Mouse (Mus musculus): ENCODE measurements around the gene Tmc7. TPM values are rescaled to one million over a fixed set of nuclear protein-coding genes. Genes with fewer than 3 reads are reported as not detected.

Tmc7 gene
- polyA plus RNA-seq, 1 experiment from 2014 or later = 2.4 TPM

DNA sequence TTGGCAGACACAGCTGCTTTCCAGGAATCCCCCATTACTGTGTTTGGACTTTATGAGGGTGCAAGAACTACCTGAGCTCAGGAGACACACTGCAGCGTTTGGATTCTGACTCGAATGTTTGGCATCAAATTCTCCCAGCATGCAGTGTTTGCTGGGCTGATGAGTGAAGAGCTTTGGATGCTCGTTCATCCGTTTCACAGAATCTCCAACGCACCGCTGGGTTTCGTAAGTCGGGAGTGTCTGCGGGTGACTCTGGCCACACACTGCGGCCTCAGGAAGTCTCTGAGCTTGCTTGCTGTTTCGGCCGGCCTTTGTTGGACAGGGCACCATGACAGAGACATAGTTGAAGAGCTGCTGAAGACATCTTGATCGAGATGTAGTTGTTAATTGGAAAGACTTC lies 29.5 kb upstream of the Tmc7 start:
- Histone ChIP-seq H3K36me3 (ENCODE audit: control insufficient read depth, insufficient read depth, low read length) (no peaks in the 10 kb centered on the region), H3K9ac (ENCODE audit: low read length) (no peak overlapping the region), H3K4me3 (ENCODE audit: control insufficient read depth in 1 of 2, insufficient read depth in 1 of 2, low read depth in 1 of 2, low read length in 2 of 2) (no peak overlapping the region), H3K9me3 (ENCODE audit: control insufficient read depth, low read length) (no peaks in the 10 kb centered on the region), H3K27me3 (ENCODE audit: control insufficient read depth, insufficient read depth, low read length) (peaks cover 8% of the 10 kb centered on the region), H3K4me1 (ENCODE audit: control insufficient read depth in 2 of 2, insufficient read depth in 2 of 2, low read length in 2 of 2) (no peaks in the 10 kb centered on the region), H3K27ac (replicated peaks in 1 of 2; ENCODE audit: control insufficient read depth in 1 of 2, insufficient read depth in 1 of 2, low read depth in 2 of 2, low read length in 2 of 2) (no peak overlapping the region), H3K4me2 (ENCODE audit: low read length) (no peak overlapping the region)
- 67% methylated on average over 13 of the region's 13 CpGs for WGBS
- no peak for ATAC-seq (ENCODE audit: insufficient number of reproducible peaks, insufficient read depth, low FRiP score, low read depth)

DNA sequence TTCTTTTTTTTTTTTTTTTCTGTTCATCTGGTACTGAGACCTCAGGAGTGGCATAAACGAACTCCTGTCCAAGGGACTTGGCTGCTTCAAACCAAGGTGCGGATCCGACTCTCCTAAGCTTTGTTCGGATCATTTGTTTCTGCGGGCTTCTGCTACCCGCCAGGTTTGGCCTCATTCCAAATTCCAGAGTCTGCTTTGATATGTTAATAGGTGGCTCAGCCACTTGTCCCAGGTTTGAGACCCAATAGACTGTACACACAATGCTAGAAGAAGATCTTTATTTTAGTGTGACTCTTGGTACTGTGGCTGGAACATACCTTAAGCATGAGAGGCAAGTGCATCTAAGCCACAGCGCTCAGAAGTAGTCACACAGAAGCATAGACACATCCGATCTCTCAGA lies 27.4 kb upstream of the Tmc7 start:
- no peaks in the 10 kb centered on the region for H3K36me3 ChIP-seq (ENCODE audit: control insufficient read depth, insufficient read depth, low read length)
- H3K4me2 ChIP-seq (ENCODE audit: low read length) = no peak overlapping the region
- H3K4me1 ChIP-seq (ENCODE audit: control insufficient read depth in 2 of 2, insufficient read depth in 2 of 2, low read length in 2 of 2) = no peaks in the 10 kb centered on the region
- H3K4me3 ChIP-seq (ENCODE audit: control insufficient read depth in 1 of 2, insufficient read depth in 1 of 2, low read depth in 1 of 2, low read length in 2 of 2) = no peak overlapping the region
- no peak overlapping the region for H3K27ac ChIP-seq (replicated peaks in 1 of 2; ENCODE audit: control insufficient read depth in 1 of 2, insufficient read depth in 1 of 2, low read depth in 2 of 2, low read length in 2 of 2)
- 61% methylated on average over 8 of the region's 8 CpGs for WGBS
- no peak for ATAC-seq (ENCODE audit: insufficient number of reproducible peaks, insufficient read depth, low FRiP score, low read depth)
- no peak overlapping the region for H3K9ac ChIP-seq (ENCODE audit: low read length)
- H3K27me3 ChIP-seq (ENCODE audit: control insufficient read depth, insufficient read depth, low read length) = peaks cover 8% of the 10 kb centered on the region
- H3K9me3 ChIP-seq (ENCODE audit: control insufficient read depth, low read length) = no peaks in the 10 kb centered on the region

GRCm38 (mm10) chr7:118611185-118611749 lies 26.7 kb upstream of the Tmc7 start:
- WGBS = 79% methylated on average over 4 of the region's 4 CpGs

GRCm38 (mm10) chr7:118610721-118611120 lies 26.2 kb upstream of the Tmc7 start:
- H3K4me3 ChIP-seq (ENCODE audit: control insufficient read depth in 1 of 2, insufficient read depth in 1 of 2, low read depth in 1 of 2, low read length in 2 of 2) = no peak overlapping the region
- WGBS = 81% methylated on average over 13 of the region's 13 CpGs

More at GRCm38 (mm10) chr7:118611185-118611749, 26.7 kb upstream of the Tmc7 start:
- Histone ChIP-seq H3K4me3 (ENCODE audit: control insufficient read depth in 1 of 2, insufficient read depth in 1 of 2, low read depth in 1 of 2, low read length in 2 of 2) (no peak overlapping the region), H3K9me3 (ENCODE audit: control insufficient read depth, low read length) (0 out of 2 replicates have a peak, but pooled peaks cover 4% of the 10 kb centered on the region), H3K27me3 (ENCODE audit: control insufficient read depth, insufficient read depth, low read length) (peaks cover 8% of the 10 kb centered on the region), H3K9ac (ENCODE audit: low read length) (no peak overlapping the region), H3K27ac (replicated peaks in 1 of 2; ENCODE audit: control insufficient read depth in 1 of 2, insufficient read depth in 1 of 2, low read depth in 2 of 2, low read length in 2 of 2) (no peak overlapping the region), H3K4me2 (ENCODE audit: low read length) (no peak overlapping the region), H3K36me3 (ENCODE audit: control insufficient read depth, insufficient read depth, low read length) (no peaks in the 10 kb centered on the region), H3K4me1 (ENCODE audit: control insufficient read depth in 2 of 2, insufficient read depth in 2 of 2, low read length in 2 of 2) (no peaks in the 10 kb centered on the region)
- ATAC-seq (ENCODE audit: insufficient number of reproducible peaks, insufficient read depth, low FRiP score, low read depth) = no peak

DNA sequence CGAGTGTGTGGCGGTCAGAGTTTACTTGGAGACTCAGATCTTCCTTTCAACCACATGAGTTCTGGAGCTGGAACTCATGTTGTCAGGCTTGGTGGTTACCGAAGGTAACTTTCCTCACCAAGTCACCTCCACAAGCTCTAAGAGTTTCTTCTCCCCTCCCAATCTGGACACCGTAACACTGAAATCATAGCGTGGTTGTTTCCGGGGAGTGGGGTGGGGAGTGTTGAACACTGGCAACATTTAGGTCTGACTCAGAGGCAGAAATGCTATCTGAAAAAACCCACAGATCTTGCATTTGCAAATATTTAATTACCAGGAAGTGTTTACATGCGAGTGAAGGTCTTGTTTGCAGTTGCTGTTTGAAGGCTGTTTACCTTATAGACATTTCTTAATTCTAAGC lies 25.3 kb upstream of the Tmc7 start:
- 0 out of 2 replicates have a peak, but pooled peaks cover 5% of the 10 kb centered on the region for H3K9me3 ChIP-seq (ENCODE audit: control insufficient read depth, low read length)
- H3K4me2 ChIP-seq (ENCODE audit: low read length) = no peak overlapping the region
- no peak overlapping the region for H3K27ac ChIP-seq (replicated peaks in 1 of 2; ENCODE audit: control insufficient read depth in 1 of 2, insufficient read depth in 1 of 2, low read depth in 2 of 2, low read length in 2 of 2)
- peaks cover 8% of the 10 kb centered on the region for H3K27me3 ChIP-seq (ENCODE audit: control insufficient read depth, insufficient read depth, low read length)
- WGBS = 86% methylated on average over 7 of the region's 7 CpGs
- no peak overlapping the region for H3K4me3 ChIP-seq (ENCODE audit: control insufficient read depth in 1 of 2, insufficient read depth in 1 of 2, low read depth in 1 of 2, low read length in 2 of 2)
- H3K36me3 ChIP-seq (ENCODE audit: control insufficient read depth, insufficient read depth, low read length) = no peaks in the 10 kb centered on the region
- H3K4me1 ChIP-seq (ENCODE audit: control insufficient read depth in 2 of 2, insufficient read depth in 2 of 2, low read length in 2 of 2) = no peaks in the 10 kb centered on the region
- no peak overlapping the region for H3K9ac ChIP-seq (ENCODE audit: low read length)
- no peak for ATAC-seq (ENCODE audit: insufficient number of reproducible peaks, insufficient read depth, low FRiP score, low read depth)

More at GRCm38 (mm10) chr7:118610721-118611120, 26.2 kb upstream of the Tmc7 start:
- peaks cover 8% of the 10 kb centered on the region for H3K27me3 ChIP-seq (ENCODE audit: control insufficient read depth, insufficient read depth, low read length)
- H3K9me3 ChIP-seq (ENCODE audit: control insufficient read depth, low read length) = 0 out of 2 replicates have a peak, but pooled peaks cover 5% of the 10 kb centered on the region
- H3K4me1 ChIP-seq (ENCODE audit: control insufficient read depth in 2 of 2, insufficient read depth in 2 of 2, low read length in 2 of 2) = no peaks in the 10 kb centered on the region
- H3K9ac ChIP-seq (ENCODE audit: low read length) = no peak overlapping the region
- H3K36me3 ChIP-seq (ENCODE audit: control insufficient read depth, insufficient read depth, low read length) = no peaks in the 10 kb centered on the region
- H3K4me2 ChIP-seq (ENCODE audit: low read length) = no peak overlapping the region
- no peak for ATAC-seq (ENCODE audit: insufficient number of reproducible peaks, insufficient read depth, low FRiP score, low read depth)
- H3K27ac ChIP-seq (replicated peaks in 1 of 2; ENCODE audit: control insufficient read depth in 1 of 2, insufficient read depth in 1 of 2, low read depth in 2 of 2, low read length in 2 of 2) = no peak overlapping the region

DNA sequence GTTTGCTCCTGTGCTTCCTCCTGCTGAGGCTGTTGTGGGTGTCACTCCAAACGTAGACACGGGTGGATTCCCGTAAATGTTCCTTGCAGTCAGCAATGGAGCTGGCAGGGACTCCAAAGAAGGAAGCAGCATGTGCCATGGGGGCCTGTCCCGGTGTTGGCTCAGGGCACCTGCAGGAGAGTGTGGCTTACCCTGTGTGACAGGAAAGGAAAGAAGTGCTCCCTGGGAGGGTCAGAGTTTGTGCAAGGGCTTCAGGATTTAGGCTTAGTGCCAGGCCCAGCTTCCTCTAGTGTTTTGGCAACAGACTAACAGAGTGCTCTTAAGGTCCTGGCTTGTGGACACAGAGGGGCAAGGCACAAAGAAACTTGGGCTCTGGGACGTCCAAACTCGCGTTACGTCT lies 20.3 kb upstream of the Tmc7 start:
- ATAC-seq (ENCODE audit: insufficient number of reproducible peaks, insufficient read depth, low FRiP score, low read depth) = no peak; the same call in 1 of the 2 replicates
- 69% methylated on average over 8 of the region's 8 CpGs for WGBS
- Histone ChIP-seq H3K9ac (ENCODE audit: low read length) (no peak overlapping the region), H3K4me2 (ENCODE audit: low read length) (no peak overlapping the region), H3K27me3 (ENCODE audit: control insufficient read depth, insufficient read depth, low read length) (peaks cover 13% of the 10 kb centered on the region), H3K4me3 (ENCODE audit: control insufficient read depth in 1 of 2, insufficient read depth in 1 of 2, low read depth in 1 of 2, low read length in 2 of 2) (no peak overlapping the region), H3K36me3 (ENCODE audit: control insufficient read depth, insufficient read depth, low read length) (no peaks in the 10 kb centered on the region), H3K9me3 (ENCODE audit: control insufficient read depth, low read length) (0 out of 2 replicates have a peak, but pooled peaks cover 5% of the 10 kb centered on the region), H3K4me1 (ENCODE audit: control insufficient read depth in 2 of 2, insufficient read depth in 2 of 2, low read length in 2 of 2) (no peaks in the 10 kb centered on the region), H3K27ac (replicated peaks in 1 of 2; ENCODE audit: control insufficient read depth in 1 of 2, insufficient read depth in 1 of 2, low read depth in 2 of 2, low read length in 2 of 2) (no peak overlapping the region)

DNA sequence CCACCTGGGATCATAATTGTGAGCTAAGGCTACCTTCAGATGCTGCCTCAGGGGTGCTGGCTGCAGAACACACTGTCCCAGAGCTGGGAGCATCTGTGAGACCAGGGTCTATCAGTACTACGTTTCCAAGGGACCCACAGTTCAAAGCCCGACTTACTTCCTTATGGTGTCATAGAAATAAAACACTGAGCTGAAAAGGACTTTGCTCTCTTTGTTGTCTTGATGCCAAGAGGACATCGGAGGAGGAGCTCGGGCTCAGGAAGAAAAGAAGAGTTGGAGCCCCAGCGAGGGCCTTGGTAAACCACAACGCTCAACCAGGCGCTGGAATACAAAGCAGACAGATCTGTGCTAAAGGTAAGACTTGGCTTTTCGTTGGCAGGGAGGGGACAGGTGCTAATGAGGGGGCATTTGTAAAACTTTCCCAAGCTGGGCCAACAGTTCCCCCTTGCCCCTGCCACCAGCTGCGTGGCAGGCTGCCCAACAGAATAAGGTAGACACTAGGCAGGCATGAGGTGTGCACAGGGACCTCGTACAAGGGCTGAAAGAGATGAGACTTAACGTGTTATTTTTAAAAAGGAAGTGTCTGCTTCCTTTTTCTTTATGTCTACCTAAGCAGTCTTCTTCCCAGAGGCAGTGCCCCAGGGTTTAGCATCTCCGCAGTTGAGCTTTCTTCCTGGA lies 15.6 kb upstream of the Tmc7 start:
- Histone ChIP-seq H3K27me3 (ENCODE audit: control insufficient read depth, insufficient read depth, low read length) (peaks cover 49% of the 10 kb centered on the region), H3K4me3 (ENCODE audit: control insufficient read depth in 1 of 2, insufficient read depth in 1 of 2, low read depth in 1 of 2, low read length in 2 of 2) (no peak overlapping the region), H3K27ac (replicated peaks in 1 of 2; ENCODE audit: control insufficient read depth in 1 of 2, insufficient read depth in 1 of 2, low read depth in 2 of 2, low read length in 2 of 2) (no peak overlapping the region), H3K4me2 (ENCODE audit: low read length) (no peak overlapping the region), H3K36me3 (ENCODE audit: control insufficient read depth, insufficient read depth, low read length) (no peaks in the 10 kb centered on the region), H3K4me1 (ENCODE audit: control insufficient read depth in 2 of 2, insufficient read depth in 2 of 2, low read length in 2 of 2) (peaks cover 2 to 8% of the 10 kb centered on the region in 2 experiments; a peak in 3 of 4 replicates), H3K9ac (ENCODE audit: low read length) (no peak overlapping the region), H3K9me3 (ENCODE audit: control insufficient read depth, low read length) (no peaks in the 10 kb centered on the region)
- WGBS = 78% methylated on average over 12 of the region's 12 CpGs
- no peak for ATAC-seq (ENCODE audit: insufficient number of reproducible peaks, insufficient read depth, low FRiP score, low read depth)
